Mouse (Mus musculus) cerebellum, adult 9-10 months (tissue): Measurements from ENCODE around the gene Rcl1.

ENCODE experiments used
- DNase-seq: peaks from one replicate; pipeline ENCODE4 v3.0.0; 2022

Rcl1 gene

DNA sequence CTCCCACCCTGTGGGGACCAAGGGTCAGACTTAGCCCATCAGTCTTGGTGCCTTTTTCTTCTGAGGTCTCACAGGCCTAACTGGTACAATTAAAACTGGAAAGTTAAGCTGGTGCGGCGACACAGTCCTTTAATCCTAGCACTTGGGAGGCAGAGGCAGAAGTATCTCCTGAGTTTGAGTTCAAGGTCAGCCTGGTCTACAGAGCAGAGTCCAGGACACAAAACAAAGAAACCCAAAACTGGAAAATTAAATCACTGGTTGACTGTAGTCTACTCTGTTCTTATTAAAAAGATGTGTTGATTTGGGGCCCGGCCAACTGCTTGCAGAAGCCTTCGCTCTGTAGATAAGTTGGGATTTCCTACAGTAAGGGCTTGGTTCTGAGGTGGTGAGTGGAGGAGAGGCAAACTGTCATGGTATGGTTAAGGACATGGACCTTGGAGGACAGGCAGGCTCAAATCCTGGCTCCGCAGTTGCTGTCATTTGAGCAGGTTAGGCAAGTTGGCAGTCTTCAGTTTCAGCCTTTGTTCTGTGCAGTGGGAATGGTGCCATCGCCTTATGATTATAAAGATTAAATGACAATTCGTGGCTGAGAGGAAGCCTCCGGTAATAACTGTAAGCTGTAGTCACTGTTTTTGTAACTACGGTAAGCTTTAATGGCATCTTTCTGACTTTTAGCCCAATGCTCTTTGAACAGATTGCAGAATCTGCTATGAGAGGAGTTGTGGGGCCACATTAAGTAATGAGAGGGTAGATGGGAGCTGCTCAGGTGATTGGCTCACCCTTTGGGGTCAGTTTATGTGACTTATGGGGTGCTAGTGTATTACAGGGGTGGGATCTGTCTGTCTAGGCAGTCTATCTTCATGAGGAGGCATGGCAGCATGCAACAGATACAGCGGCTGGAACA is 12.8 kb downstream of the Rcl1 start:
- no peak for DNase-seq

DNA sequence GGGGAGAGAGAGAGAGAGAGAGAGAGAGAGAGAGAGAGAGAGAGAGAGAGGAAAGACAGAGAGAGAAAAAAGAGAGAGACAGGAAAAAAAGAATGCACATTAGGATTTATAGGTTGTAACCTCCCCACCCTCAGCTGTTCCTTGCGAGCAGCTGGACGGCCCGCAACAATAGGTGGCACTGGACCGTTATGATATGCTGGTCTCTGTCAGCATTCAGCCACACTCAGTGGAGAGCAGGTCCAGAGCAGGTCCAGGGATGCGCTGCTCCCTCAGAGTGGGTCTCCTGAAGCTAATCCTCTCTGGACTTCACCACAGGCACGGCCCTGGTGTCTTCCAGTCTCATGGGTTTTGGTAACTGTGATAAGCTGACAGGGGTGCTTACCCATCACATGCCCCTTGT is 15.6 kb downstream of the Rcl1 start:
- no peak for DNase-seq

DNA sequence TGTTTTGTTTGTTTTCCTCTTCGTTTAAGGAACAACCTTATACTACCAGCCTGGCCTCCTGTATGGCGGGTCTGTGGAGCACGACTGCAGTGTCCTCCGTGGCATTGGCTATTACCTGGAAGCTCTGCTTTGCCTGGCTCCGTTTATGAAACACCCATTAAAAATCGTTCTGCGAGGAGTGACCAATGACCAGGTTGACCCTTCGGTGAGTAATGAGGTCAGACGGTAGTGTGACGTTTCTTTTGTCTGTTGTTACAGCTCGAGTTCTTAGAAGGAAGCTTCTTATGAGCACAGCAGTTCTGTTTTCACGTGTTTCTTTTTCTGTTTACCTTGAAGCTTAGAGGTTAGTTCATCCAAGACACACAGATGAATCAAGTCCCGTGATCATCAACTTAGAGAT is 17.0 kb downstream of the Rcl1 start:
- no peak for DNase-seq

DNA sequence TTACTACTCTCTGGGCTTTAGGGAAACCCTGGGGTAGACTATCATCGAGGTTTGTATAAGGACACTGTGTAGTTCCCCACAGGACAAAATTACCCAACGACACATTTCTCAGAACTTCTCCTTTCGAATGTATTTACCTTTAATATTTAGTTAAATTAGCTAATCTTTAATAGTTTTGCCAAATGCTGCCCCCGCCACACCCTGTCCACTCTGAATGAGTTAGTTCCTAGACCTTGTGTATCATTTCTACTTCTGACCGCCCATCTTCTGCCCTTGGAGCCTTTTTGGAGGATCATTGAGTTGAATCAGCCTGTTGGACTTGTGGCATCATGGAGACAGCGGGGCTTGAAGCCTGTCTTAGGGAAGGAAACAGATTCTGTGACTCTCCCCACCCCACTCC is 19.1 kb downstream of the Rcl1 start:
- no peak for DNase-seq

DNA sequence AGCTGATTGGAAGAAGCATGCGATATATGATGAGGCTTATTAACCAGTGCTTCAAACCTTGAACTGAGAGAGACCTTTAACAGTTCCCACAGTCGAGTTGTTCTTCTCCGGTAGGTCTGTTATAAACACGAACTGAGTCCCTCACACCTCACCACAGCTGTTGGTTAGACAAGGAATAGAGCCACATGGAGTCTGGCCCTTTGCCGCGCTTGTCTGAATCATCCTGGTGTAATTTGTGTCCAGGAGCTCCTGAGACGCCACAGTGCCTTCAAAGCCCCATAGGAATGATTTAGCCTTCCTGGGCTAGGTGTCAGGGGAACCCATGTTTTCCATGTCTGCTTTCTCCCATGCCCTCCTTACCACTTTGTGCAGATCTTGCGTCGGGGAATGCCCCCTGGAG is 20.2 kb downstream of the Rcl1 start:
- no peak for DNase-seq

DNA sequence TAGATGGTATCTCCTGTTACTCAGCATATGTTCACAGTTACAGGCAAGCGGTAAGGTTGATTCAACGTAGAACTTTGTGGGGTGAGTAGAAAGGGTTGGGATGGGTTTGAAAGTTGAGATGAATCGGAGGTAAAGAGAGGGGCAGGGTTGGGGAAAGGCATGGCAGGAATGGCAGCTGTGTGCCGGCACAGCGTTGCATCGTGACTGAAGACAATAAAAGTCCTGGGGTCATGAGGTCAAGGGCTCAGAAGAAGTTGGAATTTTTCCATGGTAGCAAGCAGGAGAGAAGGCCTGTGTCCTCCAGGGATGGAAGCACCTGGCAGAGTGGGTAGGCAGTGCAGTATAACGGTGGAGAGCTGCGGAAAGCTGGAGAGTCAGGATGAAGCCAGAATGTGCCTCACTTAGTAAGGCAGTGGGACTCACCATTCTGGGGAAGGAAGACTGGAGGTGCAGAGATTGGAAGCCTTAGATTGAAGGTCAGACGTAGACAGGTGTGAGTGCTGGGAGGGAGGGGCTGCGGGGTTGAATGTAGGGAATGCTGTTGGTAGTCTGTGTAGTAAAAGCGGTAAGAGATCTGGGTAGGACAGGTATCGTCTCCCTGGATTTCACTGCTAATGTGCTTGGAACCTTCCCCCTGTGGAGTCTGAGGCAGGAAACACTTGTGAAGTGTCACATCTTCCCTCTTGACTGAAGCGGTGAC is 23.9 kb downstream of the Rcl1 start:
- no peak for DNase-seq

DNA sequence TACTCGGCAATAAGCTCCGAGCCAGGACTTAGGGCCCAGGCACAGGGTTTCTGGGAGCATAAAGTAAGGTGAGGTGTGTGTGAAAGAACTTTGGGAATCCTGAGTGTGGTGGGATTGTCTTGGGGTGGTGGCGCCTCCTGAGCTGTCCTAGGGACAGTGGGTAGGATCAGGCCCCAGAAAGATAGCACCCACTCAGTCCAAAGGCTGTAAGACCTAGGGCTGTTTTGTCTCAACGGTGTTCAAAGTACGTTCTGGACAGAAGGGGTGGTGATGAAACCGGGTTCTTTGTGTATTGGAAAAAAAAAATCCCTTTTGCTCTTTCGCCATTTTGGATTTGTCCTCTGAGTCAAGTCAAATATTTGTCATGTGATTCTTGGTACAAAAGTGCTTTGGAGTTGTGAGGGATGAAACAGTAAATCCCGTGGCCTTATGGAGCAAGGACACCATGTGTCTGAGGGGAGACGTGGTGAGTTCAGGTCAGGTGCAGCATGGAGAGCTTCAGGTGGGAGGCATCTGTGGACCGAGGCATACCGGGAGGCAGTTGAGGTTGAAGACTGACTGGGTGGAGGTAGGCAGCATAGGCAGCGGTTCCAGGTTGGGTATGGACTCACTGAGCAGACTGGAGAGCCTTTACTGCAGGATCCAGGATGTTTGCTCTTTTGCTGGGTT is 25.3 kb downstream of the Rcl1 start:
- no peak for DNase-seq

DNA sequence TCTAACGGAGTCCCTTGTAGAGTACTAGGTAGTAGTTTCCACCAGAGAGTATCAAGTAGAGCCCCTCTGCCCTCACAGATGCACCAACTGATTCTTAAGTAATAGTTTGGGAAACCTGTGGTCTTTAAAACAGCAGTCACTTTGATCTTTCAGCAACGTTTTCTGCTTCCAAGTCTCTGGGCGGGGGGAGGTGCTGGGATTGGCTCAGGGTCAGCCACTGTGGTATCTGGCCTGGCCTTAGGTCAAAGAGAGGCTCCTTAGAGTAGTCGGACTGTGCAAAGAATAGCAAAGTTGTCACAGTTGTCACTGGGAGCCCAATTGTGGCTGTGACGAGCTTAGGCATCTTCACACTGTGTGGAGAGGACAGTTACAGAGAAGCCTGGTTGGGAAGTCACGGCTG is 26.2 kb downstream of the Rcl1 start:
- DNase-seq, result no peak

DNA sequence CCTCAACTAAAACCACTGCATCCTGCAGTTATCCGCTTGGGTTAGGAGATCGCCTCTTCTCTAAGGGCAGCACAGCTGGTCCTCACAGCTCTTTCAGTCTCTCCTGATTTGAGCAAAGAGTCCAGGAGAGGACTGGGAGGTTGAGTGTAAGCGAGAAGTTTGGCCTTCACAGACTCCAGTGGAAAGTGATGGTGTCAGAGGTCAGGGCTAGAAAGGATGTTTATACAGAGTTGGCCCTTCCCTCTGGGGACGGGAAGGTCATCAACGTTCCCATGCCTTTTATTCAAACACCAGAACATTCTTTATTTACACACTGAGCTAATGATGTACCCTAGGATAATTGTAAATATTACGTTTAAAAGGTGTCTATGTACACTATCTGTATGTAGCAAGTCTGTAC is 27.0 kb downstream of the Rcl1 start:
- no peak for DNase-seq

DNA sequence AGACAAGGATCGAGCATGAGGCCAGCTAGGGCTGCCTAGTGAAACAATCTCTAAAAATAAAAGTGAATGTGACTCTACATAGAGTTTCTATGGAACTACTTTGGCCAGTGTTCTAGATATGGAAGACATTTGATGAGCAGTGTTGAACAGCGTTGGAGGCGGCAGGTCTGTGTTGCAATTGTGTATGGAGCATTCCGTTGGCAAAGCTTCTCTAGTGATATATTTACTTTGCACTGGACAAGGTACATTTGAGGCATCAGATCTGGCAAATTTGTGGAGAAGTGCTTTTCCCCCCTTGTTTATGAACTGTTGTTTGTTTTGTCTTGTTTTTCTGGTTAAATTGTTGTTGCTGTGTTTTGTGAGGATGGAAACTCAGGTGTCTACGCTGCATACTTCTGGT is 28.4 kb downstream of the Rcl1 start:
- DNase-seq, result no peak

DNA sequence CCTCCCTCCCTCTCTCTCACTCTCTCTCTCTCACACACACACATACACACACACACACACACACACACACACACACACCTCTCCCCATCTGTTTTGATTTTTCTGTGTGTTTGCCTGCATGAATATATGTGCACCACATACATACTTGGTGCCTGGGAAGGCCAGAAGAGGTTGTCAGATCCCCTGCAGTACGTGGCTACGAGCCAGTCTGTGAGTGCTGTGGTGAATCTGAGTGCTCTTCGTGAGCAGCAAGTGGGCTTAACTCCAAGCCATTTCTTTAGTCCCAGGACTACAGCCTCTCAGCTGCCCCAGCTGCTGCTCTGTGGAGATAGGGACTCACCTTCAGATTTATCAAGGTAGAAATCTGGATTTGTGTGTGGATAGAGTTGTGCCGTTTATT is 30.0 kb downstream of the Rcl1 start:
- DNase-seq, result no peak

DNA sequence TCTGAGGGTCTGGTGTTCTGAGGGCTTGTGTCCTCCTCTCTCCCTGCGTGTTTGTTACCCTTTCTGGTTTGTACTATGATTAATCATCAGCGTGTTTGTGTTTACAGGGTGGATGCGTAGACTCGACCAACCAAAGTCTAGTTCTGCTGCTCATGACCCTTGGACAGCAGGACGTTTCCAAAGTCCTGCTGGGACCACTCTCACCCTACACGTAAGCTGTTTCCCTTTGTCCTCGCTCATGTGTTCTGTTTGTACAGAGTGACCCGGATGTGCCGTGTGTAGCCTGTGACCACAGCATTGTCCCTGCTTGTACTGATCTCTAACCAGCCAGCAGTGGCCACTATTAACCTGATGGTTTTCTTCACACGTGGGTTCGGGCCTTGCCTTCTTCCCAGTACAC is 33.1 kb downstream of the Rcl1 start:
- no peak for DNase-seq

DNA sequence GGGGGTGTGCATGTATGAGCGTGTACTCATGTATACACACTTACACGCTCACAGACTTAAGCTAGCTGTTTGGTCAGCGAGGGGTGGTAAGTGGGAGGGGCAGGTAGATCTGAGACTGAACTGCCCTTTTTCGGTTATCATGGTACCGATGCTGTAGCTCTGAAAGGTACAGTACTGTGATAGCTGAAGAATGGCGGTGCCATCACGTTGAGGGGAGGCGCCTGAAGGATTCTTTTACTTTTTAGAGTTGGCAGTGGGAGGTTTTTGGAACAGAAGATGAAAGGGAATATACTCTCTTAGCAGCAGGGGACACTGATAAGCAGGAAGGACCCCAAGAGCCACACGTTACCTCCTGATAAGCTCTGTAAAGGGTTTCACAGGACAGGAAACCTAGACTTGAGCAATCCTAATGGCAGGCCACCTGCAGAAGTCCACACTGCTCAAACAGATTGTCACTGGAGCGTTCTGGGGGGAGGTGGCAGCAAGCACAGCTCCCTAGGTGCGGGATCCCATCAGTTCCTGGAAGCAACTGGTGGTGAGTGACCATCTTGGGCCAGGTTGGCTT is 34.1 kb downstream of the Rcl1 start:
- no peak for DNase-seq

DNA sequence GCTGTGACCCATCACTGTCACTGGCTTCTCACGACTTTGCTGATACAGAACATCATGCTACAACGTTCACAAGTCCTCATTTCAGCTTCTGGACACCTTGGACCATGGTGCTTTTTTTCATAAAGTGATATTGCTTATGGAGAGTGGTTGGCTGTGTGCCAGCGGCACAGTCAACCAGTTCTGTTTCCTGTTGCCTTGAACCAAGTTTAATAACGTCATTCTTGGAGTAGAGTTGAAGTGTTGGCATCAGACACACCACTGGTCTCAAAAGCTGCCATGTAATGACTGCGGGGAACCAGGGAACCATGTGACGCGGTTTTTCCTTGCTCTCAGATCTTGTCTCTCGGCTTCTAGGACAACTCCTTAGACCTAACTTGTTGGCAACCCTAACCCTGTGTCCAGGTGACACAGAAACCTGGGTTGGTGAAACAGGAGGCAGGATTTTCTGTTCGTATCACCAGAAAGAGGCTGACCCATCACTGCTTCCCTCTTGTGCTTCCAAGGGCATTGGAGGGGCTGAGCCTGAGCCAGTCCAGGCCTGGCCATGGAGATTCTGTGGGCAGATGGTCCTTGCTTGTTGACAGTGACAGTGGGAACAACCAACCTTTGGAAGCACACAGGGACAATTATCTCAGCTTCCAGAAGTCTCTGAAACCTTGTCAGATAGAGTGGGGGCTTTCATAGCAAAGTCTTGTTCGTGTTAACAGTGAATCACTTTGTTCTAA is 37.5 kb downstream of the Rcl1 start:
- DNase-seq, result no peak

DNA sequence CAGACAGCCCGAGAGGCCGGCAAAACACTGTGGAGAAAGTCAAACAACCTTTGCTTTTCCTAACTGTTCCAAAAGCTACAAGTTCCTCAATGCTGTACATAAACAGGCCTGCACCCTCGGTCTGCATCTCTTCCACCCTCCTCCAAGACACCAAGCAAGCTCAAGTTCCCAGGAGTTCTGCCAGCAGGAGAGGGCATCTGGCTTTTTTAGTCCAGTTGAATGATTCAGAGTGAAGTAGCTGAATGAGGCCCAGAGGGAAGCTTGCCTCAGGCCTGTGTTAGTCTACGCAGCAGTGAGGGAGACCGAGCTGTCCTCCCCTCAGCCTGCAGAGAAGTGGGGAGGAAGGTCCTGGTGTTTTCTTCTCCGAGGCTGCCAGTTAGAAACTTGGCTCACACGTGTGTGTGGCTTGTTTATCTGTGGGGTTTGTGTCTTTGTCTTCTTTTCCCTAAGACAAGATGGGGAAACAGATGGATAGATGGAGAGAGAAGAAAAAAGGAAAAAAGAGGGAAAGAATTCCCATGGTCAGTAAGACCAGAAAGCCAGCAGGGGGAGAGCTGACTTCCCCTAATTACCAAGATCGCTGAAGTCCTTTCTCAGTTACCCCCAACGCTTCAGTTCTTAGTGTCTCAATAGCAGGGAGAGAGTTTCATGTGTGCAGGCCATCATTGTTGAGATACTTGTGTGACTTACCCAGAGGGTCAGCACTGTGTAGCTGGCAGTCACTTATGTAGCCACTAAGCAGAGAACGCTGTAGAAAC is 38.7 kb downstream of the Rcl1 start:
- no peak for DNase-seq

DNA sequence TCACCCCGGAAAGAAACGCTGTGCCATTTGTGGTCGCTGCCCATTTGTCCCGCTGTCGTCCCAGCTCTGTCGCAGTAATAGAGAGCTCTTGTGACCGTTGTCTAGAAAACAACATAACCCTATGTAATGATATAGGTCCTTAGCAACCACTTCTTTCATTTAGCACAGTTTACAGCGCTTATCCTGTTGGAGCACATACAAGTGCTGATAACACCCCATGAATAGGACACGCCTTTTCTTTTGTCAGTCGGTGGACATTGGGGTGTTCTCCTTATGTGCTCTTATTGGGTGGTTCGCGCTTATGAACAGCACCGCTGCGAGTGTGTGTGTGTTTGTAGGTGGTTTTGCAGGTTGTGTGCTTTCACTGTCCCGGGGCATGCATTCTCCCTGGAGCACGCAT is 39.8 kb downstream of the Rcl1 start:
- DNase-seq, result no peak

DNA sequence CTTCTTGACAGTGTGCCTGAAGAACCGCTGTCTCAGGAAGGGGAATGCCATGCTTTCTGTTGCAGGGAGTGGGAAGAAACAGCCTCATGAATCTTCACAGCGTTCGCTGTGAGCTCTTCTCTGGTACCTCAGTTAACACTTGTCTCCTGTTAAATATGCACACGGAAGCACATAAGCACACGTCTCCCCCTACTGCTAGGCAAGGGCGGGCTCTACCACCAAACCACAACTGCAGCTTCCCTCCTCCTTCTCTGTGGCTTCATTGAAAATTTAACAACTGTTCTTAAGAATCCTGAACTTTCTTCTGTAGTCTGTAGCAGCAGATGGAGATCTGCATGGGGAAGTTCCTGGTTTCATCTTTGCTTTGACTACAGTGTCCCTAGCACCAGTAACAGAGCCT is 41.1 kb downstream of the Rcl1 start:
- DNase-seq, result no peak

DNA sequence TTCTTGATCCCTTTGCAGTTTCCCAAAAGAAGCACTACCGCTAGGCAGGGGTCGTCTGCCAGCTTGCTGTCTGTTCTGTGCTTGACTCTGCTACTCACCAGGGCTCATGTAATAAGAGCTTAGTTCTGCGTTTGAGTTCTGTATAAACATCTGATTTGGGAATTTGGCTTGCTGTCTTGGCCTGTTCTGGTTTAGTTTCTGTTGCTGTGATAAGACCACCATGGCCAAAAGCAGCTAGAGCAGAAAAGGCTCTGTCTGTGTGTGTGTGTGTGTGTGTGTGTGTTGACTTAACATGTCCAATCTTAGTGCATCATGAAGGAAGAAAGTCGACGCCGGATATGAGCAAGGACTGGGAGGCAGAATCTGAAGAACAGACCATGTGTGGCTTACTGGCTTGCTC is 44.2 kb downstream of the Rcl1 start:
- no peak for DNase-seq

DNA sequence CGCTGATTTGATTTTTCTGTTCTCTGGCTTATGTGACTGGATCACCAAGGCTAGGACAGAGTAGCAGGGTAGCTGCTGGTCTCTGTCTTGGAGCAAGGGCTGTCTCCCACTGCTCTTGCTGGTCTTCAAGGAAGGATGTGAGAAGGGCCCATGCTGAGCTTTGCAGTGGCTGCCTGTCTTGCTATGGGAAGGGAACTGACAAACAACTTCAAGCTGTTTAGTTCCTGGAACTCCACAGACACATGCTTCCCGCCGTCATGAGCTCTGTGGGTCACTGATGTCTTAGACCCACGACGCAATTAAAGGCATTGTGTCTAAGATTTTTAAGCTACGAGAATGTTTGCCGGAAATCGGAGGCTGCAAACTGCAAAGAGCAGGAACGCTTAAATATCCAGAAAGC is 45.6 kb downstream of the Rcl1 start:
- DNase-seq, result no peak

DNA sequence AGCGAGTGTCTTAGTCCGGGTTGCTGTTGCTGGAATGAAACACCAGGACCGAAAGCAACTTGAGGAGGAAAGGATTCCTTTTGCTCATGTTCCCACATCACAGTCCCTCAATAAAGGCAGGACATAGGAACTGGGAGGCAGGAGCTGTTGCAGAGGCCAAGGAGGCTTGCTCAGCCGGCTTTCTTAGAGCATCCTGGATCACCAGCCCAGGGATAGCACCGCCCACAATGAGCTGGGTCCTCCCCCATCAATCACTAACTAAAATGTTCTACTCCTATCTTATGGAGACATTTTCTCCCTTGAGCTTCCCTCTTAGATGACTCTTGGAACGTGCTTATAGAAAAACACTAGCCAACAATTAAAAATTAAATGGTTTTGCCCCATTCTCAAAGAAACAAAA is 48.4 kb downstream of the Rcl1 start:
- no peak for DNase-seq

DNA sequence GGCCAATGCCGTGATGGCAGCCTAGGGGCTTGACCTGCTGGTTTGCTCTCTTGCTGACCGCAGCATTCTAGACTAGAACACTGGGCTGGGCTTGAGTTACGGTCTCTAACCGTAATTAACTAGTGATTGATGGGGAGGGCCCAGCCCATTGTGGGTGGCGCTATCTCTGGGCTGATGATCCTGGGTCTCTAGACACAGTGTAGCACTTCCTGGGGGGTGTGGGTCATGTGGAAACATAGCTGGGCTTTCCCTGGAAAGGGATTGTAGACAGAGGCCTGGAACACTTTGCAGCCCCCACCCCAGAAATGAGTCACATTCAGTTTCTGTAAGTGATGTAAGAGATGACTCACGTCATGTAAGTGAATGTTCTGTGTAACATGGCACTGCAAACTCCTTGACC is 48.9 kb downstream of the Rcl1 start:
- no peak for DNase-seq

DNA sequence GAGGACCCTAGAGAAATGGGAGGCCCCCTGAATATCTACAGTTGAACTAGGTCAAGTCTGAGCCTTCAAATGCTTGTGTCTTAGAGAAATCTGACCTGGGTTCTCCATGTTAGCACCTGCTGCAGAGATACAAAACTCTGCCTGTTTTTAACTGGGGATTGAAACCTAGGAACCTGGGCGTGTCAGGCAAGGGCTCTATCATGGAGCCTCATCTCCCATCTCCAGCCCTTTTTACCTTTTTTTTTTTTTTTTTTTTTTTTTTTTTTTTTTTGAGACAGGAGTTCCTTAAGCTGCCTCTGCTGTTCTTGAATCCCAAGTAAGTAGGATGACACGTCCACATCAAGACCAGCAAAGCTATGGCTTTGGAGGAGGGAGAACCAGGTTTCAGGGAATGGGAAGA is 50.3 kb downstream of the Rcl1 start:
- no peak for DNase-seq
